Mouse (Mus musculus): ENCODE measurements around the gene Atpif1. TPM values are rescaled to one million over a fixed set of nuclear protein-coding genes. Genes with fewer than 3 reads are reported as not detected.
"Not testable (repeated sequence)": the region's sequence is repeated elsewhere in the genome, so short reads cannot be mapped to it uniquely, and the experiment has no call there.

Gene Atpif1
- polyA plus RNA-seq, 1 experiment from 2014 or later: 1,600 TPM

- no peak for ATAC-seq (ENCODE audit: low read depth)
- Histone ChIP-seq H3K4me2 (no peak overlapping the region), H3K9ac (no peak overlapping the region), H3K4me1 (replicated peaks) (no peaks in the 10 kb centered on the region), H3K27me3 (no peaks in the 10 kb centered on the region), H3K27ac (replicated peaks) (no peak overlapping the region), H3K9me3 (no peaks in the 10 kb centered on the region), H3K4me3 (no peak overlapping the region), H3K36me3 (no peaks in the 10 kb centered on the region)
- 78% methylated on average over 4 of the region's 4 CpGs for WGBS
These were observed 49.2 kb downstream of the Atpif1 start for GRCm38 (mm10) chr4:132484231-132484630.

- Histone ChIP-seq H3K4me1 (replicated peaks) (no peaks in the 10 kb centered on the region), H3K9me3 (no peaks in the 10 kb centered on the region), H3K4me3 (no peak overlapping the region), H3K36me3 (no peaks in the 10 kb centered on the region), H3K9ac (no peak overlapping the region), H3K27me3 (no peaks in the 10 kb centered on the region), H3K4me2 (no peak overlapping the region), H3K27ac (replicated peaks) (no peak overlapping the region)
- ATAC-seq (ENCODE audit: low read depth): no peak
- WGBS: 83% methylated on average over 13 of the region's 13 CpGs
These were observed 50.4 kb downstream of the Atpif1 start for GRCm38 (mm10) chr4:132482956-132483608.

GRCm38 (mm10) chr4:132482104-132482503 is 51.4 kb downstream of the Atpif1 start:
- ATAC-seq (ENCODE audit: low read depth); H3K9me3 ChIP-seq; H3K4me3 ChIP-seq; H3K4me2 ChIP-seq; H3K36me3 ChIP-seq; H3K27ac ChIP-seq (replicated peaks); H3K9ac ChIP-seq; H3K27me3 ChIP-seq; H3K4me1 ChIP-seq (replicated peaks): not testable (repeated sequence)
- 74% methylated on average over 3 of the region's 3 CpGs for WGBS

Other genes with a start within 250 kb of the Atpif1 start
- 1.1 and 1.7 TPM in 2 replicates for gene Rab42, start 230.3 kb downstream of the Atpif1 start, polyA plus RNA-seq (2015; fragmentation: Nextera tagmentation; extraction: Ambion mirVana)
- 77.5 and 81.3 TPM in 2 replicates for gene Trnau1ap, start 204.1 kb downstream of the Atpif1 start, polyA plus RNA-seq (2015; fragmentation: Nextera tagmentation; extraction: Ambion mirVana)
- gene Rcc1, start 180.1 kb downstream of the Atpif1 start, polyA plus RNA-seq (2015; fragmentation: Nextera tagmentation; extraction: Ambion mirVana): 35.6 and 36.1 TPM in 2 replicates
- gene Phactr4, start 111.2 kb downstream of the Atpif1 start, polyA plus RNA-seq (2015; fragmentation: Nextera tagmentation; extraction: Ambion mirVana): 9.6 and 13.7 TPM in 2 replicates
- 15.1 and 16.1 TPM in 2 replicates for gene Med18, start 69.7 kb downstream of the Atpif1 start, polyA plus RNA-seq (2015; fragmentation: Nextera tagmentation; extraction: Ambion mirVana)
- gene Sesn2, start 23.2 kb downstream of the Atpif1 start, polyA plus RNA-seq (2015; fragmentation: Nextera tagmentation; extraction: Ambion mirVana): 6.8 and 8.5 TPM in 2 replicates
- 150 and 158 TPM in 2 replicates for gene Dnajc8, start 1.9 kb upstream of the Atpif1 start, polyA plus RNA-seq (2015; fragmentation: Nextera tagmentation; extraction: Ambion mirVana)
- gene Ptafr, start 30.4 kb upstream of the Atpif1 start, polyA plus RNA-seq (2015; fragmentation: Nextera tagmentation; extraction: Ambion mirVana): 0.80 TPM in 2 replicates
- 14.3 and 21.7 TPM in 2 replicates for gene Eya3, start 105.3 kb upstream of the Atpif1 start, polyA plus RNA-seq (2015; fragmentation: Nextera tagmentation; extraction: Ambion mirVana)
- 3.6 and 5.6 TPM in 2 replicates for gene Xkr8, start 198.9 kb upstream of the Atpif1 start, polyA plus RNA-seq (2015; fragmentation: Nextera tagmentation; extraction: Ambion mirVana)
- gene Smpdl3b, start 223.6 kb upstream of the Atpif1 start, polyA plus RNA-seq (2015; fragmentation: Nextera tagmentation; extraction: Ambion mirVana): 0.53 and 0.58 TPM in 2 replicates
- gene Rpa2, start 234.7 kb upstream of the Atpif1 start, polyA plus RNA-seq (2015; fragmentation: Nextera tagmentation; extraction: Ambion mirVana): 35.4 and 45.3 TPM in 2 replicates